Mouse (Mus musculus): ENCODE results near the gene Ldhc. TPM values are rescaled to one million over a fixed set of nuclear protein-coding genes. Genes with fewer than 3 reads are reported as not detected.
"Not testable (repeated sequence)": the region's sequence is repeated elsewhere in the genome, so short reads cannot be mapped to it uniquely, and the experiment has no call there.

Gene Ldhc
- not detected in 2 replicates for polyA plus RNA-seq (2014; fragmentation: Nextera tagmentation; extraction: Ambion mirVana)

- peaks cover 4% of the 10 kb centered on the region; the same call in 1 of the 2 replicates for H3K36me3 ChIP-seq (ENCODE audit: control insufficient read depth, insufficient read depth, low read length)
- H3K9ac ChIP-seq (ENCODE audit: low read length) = no peak within 1 kb of the TSS
- no peak within 1 kb of the TSS for H3K27ac ChIP-seq (ENCODE audit: low read depth, low read length)
- DNase-seq (ENCODE audit: low spot score) = no peak
- no peak within 1 kb of the TSS for H3K4me2 ChIP-seq (ENCODE audit: low read length)
- no peak for ATAC-seq
- no peaks in the 10 kb centered on the region for H3K9me3 ChIP-seq (replicated peaks; ENCODE audit: control insufficient read depth, low read length)
- H3K4me3 ChIP-seq (ENCODE audit: low read depth, low read length) = no peak within 1 kb of the TSS
- WGBS = 46% methylated on average over 10 of the region's 10 CpGs
- H3K27me3 ChIP-seq (replicated peaks; ENCODE audit: control insufficient read depth, insufficient read depth, low read length) = no peaks in the 10 kb centered on the region
- no peaks in the 10 kb centered on the region for H3K4me1 ChIP-seq (ENCODE audit: control insufficient read depth, insufficient read depth, low read length)
These were observed at the start of gene Ldhc for GRCm38 (mm10) chr7:46860996-46861395. Gene Ldhc, plus strand, starts transcription at chr7:46861203.

GRCm38 (mm10) chr7:46814012-46814411 lies 47.0 kb upstream of the Ldhc start:
- 90% methylated on average over 4 of the region's 4 CpGs for WGBS
- Histone ChIP-seq H3K4me1 (ENCODE audit: control insufficient read depth, insufficient read depth, low read length) (no peaks in the 10 kb centered on the region), H3K27me3 (replicated peaks; ENCODE audit: control insufficient read depth, insufficient read depth, low read length) (no peaks in the 10 kb centered on the region), H3K9ac (ENCODE audit: low read length) (no peak overlapping the region), H3K4me2 (ENCODE audit: low read length) (no peak overlapping the region), H3K9me3 (replicated peaks; ENCODE audit: control insufficient read depth, low read length) (no peaks in the 10 kb centered on the region), H3K36me3 (ENCODE audit: control insufficient read depth, insufficient read depth, low read length) (peaks cover 83% of the 10 kb centered on the region), H3K4me3 (ENCODE audit: low read depth, low read length) (no peak overlapping the region), H3K27ac (ENCODE audit: low read depth, low read length) (no peak overlapping the region)
- ATAC-seq = no peak
- no peak for DNase-seq (ENCODE audit: low spot score)

GRCm38 (mm10) chr7:46820876-46821632 lies 39.9 kb upstream of the Ldhc start:
- ATAC-seq; H3K9me3 ChIP-seq (replicated peaks; ENCODE audit: control insufficient read depth, low read length); H3K9ac ChIP-seq (ENCODE audit: low read length); H3K27me3 ChIP-seq (replicated peaks; ENCODE audit: control insufficient read depth, insufficient read depth, low read length); H3K4me3 ChIP-seq (ENCODE audit: low read depth, low read length); DNase-seq (ENCODE audit: low spot score); H3K4me2 ChIP-seq (ENCODE audit: low read length); H3K27ac ChIP-seq (ENCODE audit: low read depth, low read length); H3K4me1 ChIP-seq (ENCODE audit: control insufficient read depth, insufficient read depth, low read length): not testable (repeated sequence)
- 88% methylated on average over 15 of the region's 15 CpGs for whole genome bisulfite sequencing
- H3K36me3 ChIP-seq (ENCODE audit: control insufficient read depth, insufficient read depth, low read length) = peaks cover 75% of the 10 kb centered on the region

- Histone ChIP-seq H3K4me2 (ENCODE audit: low read length) (no peak overlapping the region), H3K27ac (ENCODE audit: low read depth, low read length) (no peak overlapping the region), H3K27me3 (replicated peaks; ENCODE audit: control insufficient read depth, insufficient read depth, low read length) (no peaks in the 10 kb centered on the region), H3K9me3 (replicated peaks; ENCODE audit: control insufficient read depth, low read length) (no peaks in the 10 kb centered on the region), H3K4me3 (ENCODE audit: low read depth, low read length) (no peak overlapping the region), H3K4me1 (ENCODE audit: control insufficient read depth, insufficient read depth, low read length) (no peaks in the 10 kb centered on the region), H3K36me3 (ENCODE audit: control insufficient read depth, insufficient read depth, low read length) (peaks cover 21% of the 10 kb centered on the region), H3K9ac (ENCODE audit: low read length) (no peak overlapping the region)
- DNase-seq (ENCODE audit: low spot score) (no peak), ATAC-seq (no peak)
- WGBS = 76% methylated on average over 20 of the region's 20 CpGs
These were observed 33.8 kb upstream of the Ldhc start for GRCm38 (mm10) chr7:46827046-46827802.

- Histone ChIP-seq H3K36me3 (ENCODE audit: control insufficient read depth, insufficient read depth, low read length) (peaks cover 15% of the 10 kb centered on the region), H3K4me3 (ENCODE audit: low read depth, low read length) (no peak overlapping the region)
- WGBS = 88% methylated on average over 2 of the region's 2 CpGs
These were observed 33.2 kb upstream of the Ldhc start for GRCm38 (mm10) chr7:46827803-46828184.

GRCm38 (mm10) chr7:46829911-46830310 lies 31.1 kb upstream of the Ldhc start:
- Histone ChIP-seq H3K27ac (ENCODE audit: low read depth, low read length) (no peak overlapping the region), H3K36me3 (ENCODE audit: control insufficient read depth, insufficient read depth, low read length) (no peaks in the 10 kb centered on the region), H3K4me1 (ENCODE audit: control insufficient read depth, insufficient read depth, low read length) (no peaks in the 10 kb centered on the region), H3K4me2 (ENCODE audit: low read length) (no peak overlapping the region), H3K9ac (ENCODE audit: low read length) (no peak overlapping the region), H3K27me3 (replicated peaks; ENCODE audit: control insufficient read depth, insufficient read depth, low read length) (no peaks in the 10 kb centered on the region), H3K4me3 (ENCODE audit: low read depth, low read length) (no peak overlapping the region), H3K9me3 (replicated peaks; ENCODE audit: control insufficient read depth, low read length) (no peaks in the 10 kb centered on the region)
- DNase-seq (ENCODE audit: low spot score) = no peak
- ATAC-seq = no peak
- 91% methylated on average over 12 of the region's 12 CpGs for WGBS

More at GRCm38 (mm10) chr7:46827803-46828184, 33.2 kb upstream of the Ldhc start:
- Histone ChIP-seq H3K4me1 (ENCODE audit: control insufficient read depth, insufficient read depth, low read length) (no peaks in the 10 kb centered on the region), H3K4me2 (ENCODE audit: low read length) (no peak overlapping the region), H3K9me3 (replicated peaks; ENCODE audit: control insufficient read depth, low read length) (no peaks in the 10 kb centered on the region), H3K9ac (ENCODE audit: low read length) (no peak overlapping the region), H3K27ac (ENCODE audit: low read depth, low read length) (no peak overlapping the region), H3K27me3 (replicated peaks; ENCODE audit: control insufficient read depth, insufficient read depth, low read length) (no peaks in the 10 kb centered on the region)
- DNase-seq (ENCODE audit: low spot score) (no peak), ATAC-seq (no peak)

GRCm38 (mm10) chr7:46830799-46831590 lies 30.0 kb upstream of the Ldhc start:
- H3K27me3 ChIP-seq (replicated peaks; ENCODE audit: control insufficient read depth, insufficient read depth, low read length) = no peaks in the 10 kb centered on the region
- H3K4me3 ChIP-seq (ENCODE audit: low read depth, low read length) = no peak overlapping the region
- WGBS = 83% methylated on average over 13 of the region's 13 CpGs
- H3K9me3 ChIP-seq (replicated peaks; ENCODE audit: control insufficient read depth, low read length) = no peaks in the 10 kb centered on the region
- H3K9ac ChIP-seq (ENCODE audit: low read length) = no peak overlapping the region
- no peaks in the 10 kb centered on the region for H3K4me1 ChIP-seq (ENCODE audit: control insufficient read depth, insufficient read depth, low read length)
- no peak for DNase-seq (ENCODE audit: low spot score)
- no peak overlapping the region for H3K27ac ChIP-seq (ENCODE audit: low read depth, low read length)
- ATAC-seq = no peak
- H3K36me3 ChIP-seq (ENCODE audit: control insufficient read depth, insufficient read depth, low read length) = no peaks in the 10 kb centered on the region
- no peak overlapping the region for H3K4me2 ChIP-seq (ENCODE audit: low read length)

GRCm38 (mm10) chr7:46831693-46832092 lies 29.3 kb upstream of the Ldhc start:
- Histone ChIP-seq H3K4me1 (ENCODE audit: control insufficient read depth, insufficient read depth, low read length) (no peaks in the 10 kb centered on the region), H3K27ac (ENCODE audit: low read depth, low read length) (no peak overlapping the region), H3K4me3 (ENCODE audit: low read depth, low read length) (no peak overlapping the region), H3K27me3 (replicated peaks; ENCODE audit: control insufficient read depth, insufficient read depth, low read length) (no peaks in the 10 kb centered on the region), H3K9ac (ENCODE audit: low read length) (no peak overlapping the region), H3K4me2 (ENCODE audit: low read length) (no peak overlapping the region), H3K9me3 (replicated peaks; ENCODE audit: control insufficient read depth, low read length) (no peaks in the 10 kb centered on the region), H3K36me3 (ENCODE audit: control insufficient read depth, insufficient read depth, low read length) (no peaks in the 10 kb centered on the region)
- ATAC-seq = no peak
- 86% methylated on average over 8 of the region's 8 CpGs for WGBS
- no peak for DNase-seq (ENCODE audit: low spot score)
